Mouse (Mus musculus) midbrain, embryonic 13.5 days (tissue): ENCODE measurements around the gene Dbf4. TPM values are rescaled to one million over a fixed set of nuclear protein-coding genes. Genes with fewer than 3 reads are reported as not detected.

Source experiments
- ATAC-seq: fragments of 200-750 bp; cut with Nextera tagmentation; 2 replicates; pipeline ENCODE4 v1.8.0; 2017; ENCODE audit warnings: mild to moderate bottlenecking, moderate TSS enrichment, moderate library complexity
- H3K27ac ChIP-seq: fragments of 300-500 bp; sonication (generic); 2 replicates; pipeline ENCODE4 v1.5.1; 2015; ENCODE audit warnings: inconsistent platforms, mild to moderate bottlenecking, moderate library complexity
- H3K27me3 ChIP-seq: fragments of 300-500 bp; sonication (generic); 2 replicates; pipeline ENCODE4 v1.6.1; 2015; ENCODE audit warnings: mild to moderate bottlenecking, inconsistent platforms
- H3K36me3 ChIP-seq: fragments of 300-500 bp; sonication (generic); 2 replicates; pipeline ENCODE4 v1.6.1; 2015; ENCODE audit warnings: mild to moderate bottlenecking, inconsistent platforms
- H3K4me1 ChIP-seq: fragments of 300-500 bp; sonication (generic); replicated peaks from 2 replicates; pipeline ENCODE4 v1.6.1; 2015; ENCODE audit warnings: inconsistent platforms
- H3K4me2 ChIP-seq: fragments of 300-500 bp; sonication (generic); replicated peaks from 2 replicates; pipeline ENCODE4 v1.6.1; 2015; ENCODE audit warnings: moderate library complexity, mild to moderate bottlenecking, inconsistent platforms
- H3K4me3 ChIP-seq: fragments of 300-500 bp; sonication (generic); replicated peaks from 2 replicates; pipeline ENCODE4 v1.5.1; 2015; ENCODE audit warnings: mild to moderate bottlenecking, inconsistent platforms
- H3K9ac ChIP-seq: fragments of 300-500 bp; sonication (generic); replicated peaks from 2 replicates; pipeline ENCODE4 v1.6.1; 2015; ENCODE audit warnings: mild to moderate bottlenecking, inconsistent platforms
- H3K9me3 ChIP-seq: fragments of 300-500 bp; sonication (generic); 2 replicates; pipeline ENCODE4 v1.6.1; 2016; ENCODE audit warnings: mild to moderate bottlenecking, inconsistent platforms
- WGBS: fragments of 180-500 bp; shearing (Covaris S2); methylation state at CpG from one replicate; pipeline ENCODE4 v1.1.7; 2015; 5-methylcytosine and 5-hydroxymethylcytosine counted together
- polyA plus RNA-seq: library from polyadenylated mRNA; unstranded; fragments of >200 nt; fragmentation: Nextera tagmentation; extraction: Ambion mirVana; gene quantifications from 2 replicates; pipeline ENCODE4 v1.2.1, GENCODE M21; 2015

Gene Dbf4
- 23.9 and 24.5 TPM in 2 replicates for polyA plus RNA-seq

DNA sequence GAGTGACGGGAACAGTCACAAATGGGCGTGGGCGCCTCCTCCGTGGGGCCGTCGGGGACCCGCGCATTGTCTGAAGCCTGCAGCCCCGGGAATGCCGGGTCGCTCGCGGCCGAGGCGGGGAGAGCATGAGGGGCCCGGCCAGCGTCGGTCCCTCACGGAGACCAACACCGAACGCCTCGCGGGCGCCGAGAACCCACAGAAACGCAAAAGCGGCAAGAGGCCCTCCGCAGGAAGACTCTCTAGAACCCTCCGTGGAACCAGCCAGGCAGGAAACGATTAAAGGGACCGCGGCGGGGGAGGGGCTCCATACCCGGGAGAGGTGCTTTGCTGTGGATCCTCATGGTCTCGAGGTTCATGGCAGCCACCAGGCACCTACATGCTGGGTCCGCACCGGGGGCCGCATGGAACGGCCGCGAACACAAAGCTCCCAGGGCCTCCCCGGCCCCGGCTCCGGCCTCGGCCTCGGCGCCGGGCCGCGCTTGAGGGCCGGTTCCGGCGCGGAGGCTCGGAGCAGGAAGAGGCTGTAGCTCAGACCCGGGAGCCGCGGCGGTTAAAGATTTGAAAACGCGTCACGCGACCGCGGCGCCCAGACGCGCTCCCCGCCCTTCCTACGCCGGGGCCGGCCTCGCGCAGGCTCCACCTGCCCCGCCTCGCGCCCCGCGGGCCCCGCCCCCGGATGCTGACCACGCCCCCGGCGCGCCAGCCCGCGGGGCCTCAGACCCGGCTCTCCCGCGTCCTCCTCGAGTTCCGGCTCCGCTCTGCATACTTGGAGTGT is at the start of gene Dbf4, which contains the start of gene Slc25a40:
TSS of gene Dbf4 (minus strand) at position 560 of the 775 bp plus-strand sequence.
TSS of gene Slc25a40 (plus strand) at position 694 of the 775 bp plus-strand sequence.
- peak within 1 kb of the TSS; percentile 82 for H3K4me3 ChIP-seq
- peaks cover 23% of the 10 kb centered on the region for H3K4me1 ChIP-seq
- under 1% methylated on average over 86 of the region's 93 CpGs for WGBS
- no peaks in the 10 kb centered on the region for H3K9me3 ChIP-seq
- peaks cover 11% of the 10 kb centered on the region; the same call in 1 of the 2 replicates for H3K36me3 ChIP-seq
- peak within 1 kb of the TSS; percentile 82 for H3K4me2 ChIP-seq
- peak within 1 kb of the TSS; percentile 78 for H3K27ac ChIP-seq
- peak; percentile 98 for ATAC-seq
- peak within 1 kb of the TSS; percentile 86 for H3K9ac ChIP-seq
- H3K27me3 ChIP-seq, result no peaks in the 10 kb centered on the region

- 91% methylated on average over 5 of the region's 5 CpGs for WGBS
- Histone ChIP-seq H3K36me3 (peaks cover 15% of the 10 kb centered on the region), H3K27ac (no peak overlapping the region), H3K4me1 (no peaks in the 10 kb centered on the region), H3K9me3 (no peaks in the 10 kb centered on the region), H3K9ac (no peak overlapping the region), H3K4me3 (no peak overlapping the region), H3K27me3 (no peaks in the 10 kb centered on the region), H3K4me2 (no peak overlapping the region)
- no peak for ATAC-seq
Measured at GRCm38 (mm10) chr5:8456561-8456960, 34.0 kb upstream of the Dbf4 start.

- Histone ChIP-seq H3K4me3 (no peak overlapping the region), H3K9me3 (no peaks in the 10 kb centered on the region), H3K27ac (no peak overlapping the region), H3K27me3 (no peaks in the 10 kb centered on the region), H3K4me2 (no peak overlapping the region), H3K36me3 (peaks cover 15% of the 10 kb centered on the region), H3K4me1 (no peaks in the 10 kb centered on the region), H3K9ac (no peak overlapping the region)
- ATAC-seq, result no peak
Measured at GRCm38 (mm10) chr5:8455565-8455964, 33.0 kb upstream of the Dbf4 start.

DNA sequence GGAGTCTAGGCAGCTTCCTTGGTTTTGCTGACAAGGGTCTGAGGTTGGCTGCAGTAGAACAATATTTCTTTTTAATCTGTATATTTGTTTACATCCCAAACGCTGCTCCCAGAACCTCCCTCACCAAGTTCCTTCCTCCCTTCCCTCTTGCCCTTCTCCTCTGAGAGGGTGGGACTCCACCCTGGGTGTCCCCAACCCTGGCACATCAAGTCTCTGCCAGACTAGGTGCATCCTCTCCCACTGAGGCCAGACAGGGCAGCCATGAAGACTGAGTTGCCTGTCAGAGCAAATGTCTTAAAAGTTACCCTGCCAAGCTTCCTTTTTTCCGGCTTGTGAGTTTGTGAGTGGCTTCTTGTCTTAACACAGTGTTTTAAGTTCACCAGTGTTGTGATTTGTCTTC is 16.6 kb upstream of the Dbf4 start:
- Histone ChIP-seq H3K27ac (no peak overlapping the region), H3K27me3 (no peaks in the 10 kb centered on the region), H3K4me1 (no peaks in the 10 kb centered on the region), H3K9ac (no peak overlapping the region), H3K4me3 (no peak overlapping the region), H3K4me2 (no peak overlapping the region), H3K9me3 (no peaks in the 10 kb centered on the region), H3K36me3 (peaks cover 9% of the 10 kb centered on the region; the same call in 1 of the 2 replicates)
- 76% methylated on average over 2 of the region's 2 CpGs for WGBS
- ATAC-seq, result no peak

DNA sequence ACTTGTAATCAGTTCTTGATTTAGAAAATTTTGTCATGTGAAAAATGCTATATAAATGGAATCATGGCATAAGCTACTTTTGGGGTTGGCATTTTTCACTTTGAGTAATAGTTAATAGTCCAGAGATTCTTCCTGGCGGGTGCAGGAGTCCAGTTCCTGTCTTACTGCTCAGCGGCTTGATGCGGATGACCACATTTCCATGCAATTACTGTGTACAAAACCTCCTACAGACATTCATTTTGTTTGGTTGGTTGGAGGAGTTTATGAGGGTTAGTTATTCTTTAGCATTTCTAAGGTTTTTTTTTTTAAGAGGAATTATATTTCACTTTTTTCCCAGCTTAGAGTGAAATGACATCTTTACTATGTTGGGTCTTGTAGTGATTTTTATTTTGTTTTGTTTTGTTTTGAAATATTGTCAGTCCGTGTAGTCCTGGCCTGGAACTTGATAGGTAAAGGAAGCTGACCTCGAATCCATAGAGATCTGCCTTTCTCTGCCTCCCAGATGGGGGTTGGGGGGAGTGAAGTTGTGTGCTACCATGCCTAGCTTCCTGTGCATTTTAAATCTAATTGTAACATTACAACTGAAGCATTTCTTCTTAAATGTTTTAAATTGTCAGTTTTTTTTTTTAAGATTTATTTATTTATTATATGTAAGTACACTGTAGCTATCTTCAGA is 15.1 kb upstream of the Dbf4 start:
- Histone ChIP-seq H3K4me1 (no peaks in the 10 kb centered on the region), H3K4me2 (no peak overlapping the region), H3K27me3 (no peaks in the 10 kb centered on the region), H3K27ac (no peak overlapping the region), H3K36me3 (peaks cover 9% of the 10 kb centered on the region; the same call in 1 of the 2 replicates), H3K9me3 (no peaks in the 10 kb centered on the region), H3K9ac (no peak overlapping the region), H3K4me3 (no peak overlapping the region)
- 90% methylated on average over 5 of the region's 5 CpGs for WGBS
- ATAC-seq, result no peak

- Histone ChIP-seq H3K27ac (no peak overlapping the region), H3K27me3 (no peaks in the 10 kb centered on the region), H3K9me3 (no peaks in the 10 kb centered on the region), H3K4me2 (no peak overlapping the region), H3K36me3 (0 out of 2 replicates have a peak, but pooled peaks cover 4% of the 10 kb centered on the region), H3K4me3 (no peak overlapping the region), H3K9ac (no peak overlapping the region), H3K4me1 (peaks cover 18% of the 10 kb centered on the region)
- ATAC-seq, result no peak
- WGBS, result 89% methylated on average over 5 of the region's 5 CpGs
Measured at GRCm38 (mm10) chr5:8425899-8426298, 3.4 kb upstream of the Dbf4 start.

DNA sequence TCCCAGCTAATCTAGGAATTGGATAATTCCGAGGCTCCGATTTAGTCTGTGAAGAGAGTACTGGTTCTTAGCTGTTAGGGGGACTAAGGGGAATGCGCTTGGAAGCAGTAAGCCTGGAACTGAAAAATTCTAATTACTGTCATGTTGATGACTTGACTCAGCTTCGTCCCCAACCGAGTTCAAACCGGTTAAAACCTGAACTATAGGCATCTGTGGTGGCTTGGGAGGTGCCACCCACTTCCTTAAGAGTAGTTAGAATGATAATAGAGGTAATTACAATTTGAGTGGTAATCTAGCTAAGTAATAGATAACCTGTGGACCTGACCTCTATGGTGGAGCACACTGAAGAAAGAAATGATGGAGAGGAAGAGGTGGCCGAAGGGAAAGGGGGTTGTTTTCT is 1.6 kb upstream of the Dbf4 start:
- WGBS, result 19% methylated on average over 7 of the region's 7 CpGs
- no peaks in the 10 kb centered on the region for H3K9me3 ChIP-seq
- peak overlapping the region; percentile 82 for H3K4me3 ChIP-seq
- H3K27me3 ChIP-seq, result no peaks in the 10 kb centered on the region
- peak overlapping the region; percentile 86; the same call in 1 of the 2 replicates for H3K9ac ChIP-seq
- H3K4me1 ChIP-seq, result peaks cover 23% of the 10 kb centered on the region
- no peak overlapping the region for H3K27ac ChIP-seq
- H3K4me2 ChIP-seq, result peak overlapping the region; percentile 82
- H3K36me3 ChIP-seq, result 0 out of 2 replicates have a peak, but pooled peaks cover 3% of the 10 kb centered on the region
- ATAC-seq, result no peak

GRCm38 (mm10) chr5:8422932-8423928 is 714 bp upstream of the Dbf4 start:
- WGBS, result under 1% methylated on average over 40 of the region's 40 CpGs
- H3K4me2 ChIP-seq, result peak overlapping the region; percentile 82
- ATAC-seq, result no peak
- no peaks in the 10 kb centered on the region for H3K27me3 ChIP-seq
- peak overlapping the region; percentile 82 for H3K4me3 ChIP-seq
- no peaks in the 10 kb centered on the region for H3K9me3 ChIP-seq
- peak overlapping the region; percentile 78 for H3K27ac ChIP-seq
- peaks cover 23% of the 10 kb centered on the region for H3K4me1 ChIP-seq
- H3K36me3 ChIP-seq, result 0 out of 2 replicates have a peak, but pooled peaks cover 3% of the 10 kb centered on the region
- H3K9ac ChIP-seq, result peak overlapping the region; percentile 86

DNA sequence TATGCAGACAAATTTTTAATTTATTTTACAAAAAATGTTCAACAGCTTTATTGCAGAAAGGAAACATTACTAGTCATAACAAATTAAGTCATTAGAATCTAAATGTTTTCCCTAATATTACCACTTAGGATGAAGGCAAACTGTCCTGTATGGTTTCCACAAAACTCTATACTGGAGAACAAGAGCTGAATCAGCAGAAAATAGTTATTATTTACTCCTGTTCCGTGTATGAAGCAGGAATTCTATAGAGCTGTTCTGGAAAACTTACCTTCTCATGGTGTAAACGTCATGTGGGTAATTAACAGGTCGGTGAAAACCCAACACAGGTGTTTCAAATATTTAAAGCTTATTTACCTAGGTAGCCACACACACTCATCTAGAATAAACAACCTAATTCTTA is 1.1 kb downstream of the Dbf4 start:
- H3K4me1 ChIP-seq, result peaks cover 23% of the 10 kb centered on the region
- no peaks in the 10 kb centered on the region for H3K9me3 ChIP-seq
- peak overlapping the region; percentile 82 for H3K4me2 ChIP-seq
- peak overlapping the region; percentile 82 for H3K4me3 ChIP-seq
- no peak for ATAC-seq
- H3K27me3 ChIP-seq, result no peaks in the 10 kb centered on the region
- no peak overlapping the region for H3K27ac ChIP-seq
- peaks cover 12% of the 10 kb centered on the region; the same call in 1 of the 2 replicates for H3K36me3 ChIP-seq
- WGBS, result 13% methylated on average over 3 of the region's 3 CpGs
- H3K9ac ChIP-seq, result peak overlapping the region; percentile 86

DNA sequence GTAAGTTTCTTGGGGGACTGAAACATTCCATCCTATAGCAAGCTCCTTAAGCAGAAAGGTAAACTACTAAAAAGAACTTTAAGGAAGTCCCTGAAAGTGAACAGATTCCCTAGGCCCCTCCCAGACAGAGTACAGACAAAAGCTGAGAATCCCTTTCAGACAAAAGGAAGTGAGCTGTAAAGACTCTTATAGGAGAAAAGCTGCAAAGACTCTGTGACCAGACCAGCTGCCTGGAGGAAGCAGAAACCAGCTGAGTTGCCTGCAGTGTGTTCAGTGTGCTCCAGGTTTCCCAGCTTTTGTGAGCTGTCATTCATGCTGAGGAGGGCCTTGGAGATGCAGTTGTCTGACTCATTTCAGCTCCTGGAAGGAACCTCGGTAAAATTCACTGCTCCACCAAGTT is 5.1 kb downstream of the Dbf4 start:
- Histone ChIP-seq H3K4me1 (peaks cover 13% of the 10 kb centered on the region), H3K9ac (no peak overlapping the region), H3K4me2 (no peak overlapping the region), H3K9me3 (no peaks in the 10 kb centered on the region), H3K27me3 (no peaks in the 10 kb centered on the region), H3K27ac (no peak overlapping the region), H3K36me3 (peaks cover 12% of the 10 kb centered on the region; the same call in 1 of the 2 replicates), H3K4me3 (no peak overlapping the region)
- 19% methylated on average over 1 of the region's 1 CpGs for WGBS
- ATAC-seq, result no peak

- Histone ChIP-seq H3K27ac (no peak overlapping the region), H3K9me3 (no peaks in the 10 kb centered on the region), H3K36me3 (peaks cover 12% of the 10 kb centered on the region; the same call in 1 of the 2 replicates), H3K4me3 (no peak overlapping the region), H3K4me2 (no peak overlapping the region), H3K4me1 (peaks cover 13% of the 10 kb centered on the region), H3K27me3 (no peaks in the 10 kb centered on the region), H3K9ac (no peak overlapping the region)
- ATAC-seq, result no peak
- WGBS, result 88% methylated on average over 3 of the region's 3 CpGs
Measured at GRCm38 (mm10) chr5:8416683-8417413, 5.7 kb downstream of the Dbf4 start.
